Mouse (Mus musculus): ENCODE measurements around the gene Mylip.

- TF ChIP-seq CTCF (IDR thresholded peaks at IDR 0.05; ENCODE audit: extremely low read depth, insufficient read depth, low read length) (no peak), POLR2A (IDR thresholded peaks at IDR 0.05; ENCODE audit: extremely low read depth, insufficient read depth, low read length) (no peak)
Measured at GRCm38 (mm10) chr13:45394221-45394768, 4.8 kb downstream of the Mylip start.

All from cortical plate, adult 2 months (tissue).